Mouse (Mus musculus) C2C12 (cell line): ENCODE results near the gene Mef2a.

Source experiments
- CTCF ChIP-seq: IDR thresholded peaks from one replicate; pipeline ENCODE4 v1.5.1; 2011; ENCODE audit not compliant: control insufficient read depth, insufficient read depth, insufficient read length
- FOSL1 ChIP-seq: IDR thresholded peaks from one replicate; pipeline ENCODE4 v1.8.0; 2011; ENCODE audit warnings: mild to moderate bottlenecking, low read length; ENCODE audit not compliant: poor library complexity, insufficient read depth, severe bottlenecking
- MYOD1 ChIP-seq: IDR thresholded peaks from one replicate; pipeline ENCODE4 v1.6.1; 2011; ENCODE audit warnings: low read depth; ENCODE audit not compliant: control insufficient read depth, insufficient read length
- USF1 ChIP-seq: IDR thresholded peaks from one replicate; pipeline ENCODE4 v1.6.1; 2011; ENCODE audit warnings: low read depth, mild to moderate bottlenecking, control low read depth, moderate library complexity

- TF ChIP-seq CTCF (no peak), MYOD1 (no peak), USF1 (no peak), FOSL1 (no peak)
Observed at GRCm38 (mm10) chr7:67213589-67213988, 159.1 kb downstream of the Mef2a start.
